Mouse (Mus musculus) midbrain, embryonic 14.5 days (tissue): Measurements from ENCODE around the gene Ncor2. TPM values are rescaled to one million over a fixed set of nuclear protein-coding genes. Genes with fewer than 3 reads are reported as not detected.

Experiments
- ATAC-seq: fragments of 200-750 bp; cut with Nextera tagmentation; 2 replicates; pipeline ENCODE4 v1.8.0; 2017; ENCODE audit warnings: moderate number of reproducible peaks, moderate library complexity; ENCODE audit not compliant: low FRiP score, low TSS enrichment
- DNase-seq: peaks from one replicate; pipeline ENCODE4 v3.0.0-alpha.2; 2015
- H3K27ac ChIP-seq: fragments of 300-500 bp; sonication (generic); replicated peaks from 2 replicates; pipeline ENCODE4 v1.5.1; 2014; ENCODE audit warnings: mild to moderate bottlenecking, low read depth, low read length, moderate library complexity
- H3K27me3 ChIP-seq: fragments of 300-500 bp; sonication (generic); 2 replicates; pipeline ENCODE4 v1.6.1; 2014; ENCODE audit warnings: low read length, control low read depth, mixed read lengths; ENCODE audit not compliant: control insufficient read depth, insufficient read depth
- H3K36me3 ChIP-seq: fragments of 300-500 bp; sonication (generic); 2 replicates; pipeline ENCODE4 v1.6.1; 2014; ENCODE audit warnings: low read length, control low read depth; ENCODE audit not compliant: control insufficient read depth, insufficient read depth
- H3K4me1 ChIP-seq: fragments of 300-500 bp; sonication (generic); 2 replicates; pipeline ENCODE4 v1.6.1; 2014; ENCODE audit warnings: mild to moderate bottlenecking, antibody characterized with exemption, low read length, control low read depth; ENCODE audit not compliant: control insufficient read depth, insufficient read depth
- H3K4me2 ChIP-seq: fragments of 300-500 bp; sonication (generic); 2 replicates; pipeline ENCODE4 v1.6.1; 2014; ENCODE audit warnings: mild to moderate bottlenecking, low read length, moderate library complexity
- H3K4me3 ChIP-seq: fragments of 300-500 bp; sonication (generic); replicated peaks from 2 replicates; pipeline ENCODE4 v1.5.1; 2014; ENCODE audit warnings: low read depth, low read length
- H3K9ac ChIP-seq: fragments of 300-500 bp; sonication (generic); replicated peaks from 2 replicates; pipeline ENCODE4 v1.6.1; 2014; ENCODE audit warnings: mild to moderate bottlenecking, low read length, moderate library complexity
- H3K9me3 ChIP-seq: fragments of 300-500 bp; sonication (generic); 2 replicates; pipeline ENCODE4 v1.6.1; 2016; ENCODE audit warnings: low read length, control low read depth, mixed read lengths; ENCODE audit not compliant: control insufficient read depth
- WGBS: fragments of 180-500 bp; shearing (Covaris S2); extraction: QIAGEN DNeasy Blood & Tissue Kit; methylation state at CpG from one replicate; pipeline ENCODE4 v1.1.7; 2014; 5-methylcytosine and 5-hydroxymethylcytosine counted together
- polyA plus RNA-seq: library from polyadenylated mRNA; unstranded; fragments of >200 nt; fragmentation: Nextera tagmentation; extraction: Ambion mirVana; gene quantifications from 2 replicates; pipeline ENCODE4 v1.2.1, GENCODE M21; 2014

The Ncor2 gene
- polyA plus RNA-seq, 1 experiment from 2014 or later: 23.7 TPM

GRCm38 (mm10) chr5:125159293-125159692 is 19.7 kb downstream of the Ncor2 start:
- no peaks in the 10 kb centered on the region for H3K36me3 ChIP-seq
- no peaks in the 10 kb centered on the region for H3K9me3 ChIP-seq
- H3K27me3 ChIP-seq: no peaks in the 10 kb centered on the region
- peak; percentile 84 for DNase-seq
- H3K9ac ChIP-seq: peak overlapping the region; percentile 54; the same call in 1 of the 2 replicates
- H3K27ac ChIP-seq: peak overlapping the region; percentile 85
- peaks cover 87% of the 10 kb centered on the region for H3K4me1 ChIP-seq
- ATAC-seq: peak; percentile 60
- H3K4me3 ChIP-seq: no peak overlapping the region
- WGBS: 3% methylated on average over 12 of the region's 12 CpGs
- peak overlapping the region; percentile 40 for H3K4me2 ChIP-seq

- Histone ChIP-seq H3K4me1 (peaks cover 87% of the 10 kb centered on the region), H3K4me2 (peak overlapping the region; percentile 40), H3K36me3 (no peaks in the 10 kb centered on the region), H3K9ac (peak overlapping the region; percentile 54), H3K27ac (peak overlapping the region; percentile 85), H3K27me3 (no peaks in the 10 kb centered on the region), H3K4me3 (no peak overlapping the region), H3K9me3 (no peaks in the 10 kb centered on the region)
- 13% methylated on average over 21 of the region's 21 CpGs for WGBS
- ATAC-seq (peak; percentile 38), DNase-seq (peak; percentile 77)
Observed at GRCm38 (mm10) chr5:125158232-125158961, 20.6 kb downstream of the Ncor2 start.

- 0 out of 2 replicates have a peak overlapping the region, but pooled peaks have one; percentile 20 for H3K9ac ChIP-seq
- no peaks in the 10 kb centered on the region for H3K36me3 ChIP-seq
- DNase-seq (no peak), ATAC-seq (no peak)
- H3K27ac ChIP-seq: peak overlapping the region; percentile 85
- no peaks in the 10 kb centered on the region for H3K27me3 ChIP-seq
- H3K4me1 ChIP-seq: peaks cover 89% of the 10 kb centered on the region
- no peak overlapping the region for H3K4me2 ChIP-seq
- 56% methylated on average over 8 of the region's 8 CpGs for WGBS
- no peak overlapping the region for H3K4me3 ChIP-seq
- no peaks in the 10 kb centered on the region for H3K9me3 ChIP-seq
Observed at GRCm38 (mm10) chr5:125157375-125158033, 21.5 kb downstream of the Ncor2 start.

- H3K4me1 ChIP-seq: peaks cover 93% of the 10 kb centered on the region
- no peaks in the 10 kb centered on the region for H3K27me3 ChIP-seq
- WGBS: 72% methylated on average over 22 of the region's 22 CpGs
- no peaks in the 10 kb centered on the region for H3K36me3 ChIP-seq
- H3K9me3 ChIP-seq: no peaks in the 10 kb centered on the region
- H3K4me3 ChIP-seq: no peak overlapping the region
- no peak overlapping the region for H3K9ac ChIP-seq
- no peak overlapping the region for H3K4me2 ChIP-seq
- H3K27ac ChIP-seq: peak overlapping the region; percentile 85; the same call in 1 of the 2 replicates
- ATAC-seq: no peak
- no peak for DNase-seq
Observed at GRCm38 (mm10) chr5:125156418-125157205, 22.4 kb downstream of the Ncor2 start.

GRCm38 (mm10) chr5:125155451-125155850 is 23.6 kb downstream of the Ncor2 start:
- 84% methylated on average over 4 of the region's 4 CpGs for whole genome bisulfite sequencing

GRCm38 (mm10) chr5:125154989-125155388 is 24.0 kb downstream of the Ncor2 start:
- Histone ChIP-seq H3K4me3 (no peak overlapping the region), H3K36me3 (no peaks in the 10 kb centered on the region), H3K9me3 (no peaks in the 10 kb centered on the region), H3K27ac (peak overlapping the region; percentile 79), H3K4me2 (0 out of 2 replicates have a peak overlapping the region, but pooled peaks have one; percentile 0), H3K27me3 (no peaks in the 10 kb centered on the region), H3K4me1 (peaks cover 97% of the 10 kb centered on the region), H3K9ac (0 out of 2 replicates have a peak overlapping the region, but pooled peaks have one; percentile 9)
- DNase-seq: peak; percentile 73
- no peak for ATAC-seq
- 39% methylated on average over 5 of the region's 5 CpGs for WGBS

More at GRCm38 (mm10) chr5:125155451-125155850, 23.6 kb downstream of the Ncor2 start:
- no peak for ATAC-seq
- H3K4me1 ChIP-seq: peaks cover 100% of the 10 kb centered on the region
- H3K4me3 ChIP-seq: no peak overlapping the region
- DNase-seq: no peak
- no peak overlapping the region for H3K4me2 ChIP-seq
- peak overlapping the region; percentile 79 for H3K27ac ChIP-seq
- H3K36me3 ChIP-seq: no peaks in the 10 kb centered on the region
- H3K9ac ChIP-seq: no peak overlapping the region
- no peaks in the 10 kb centered on the region for H3K9me3 ChIP-seq
- H3K27me3 ChIP-seq: no peaks in the 10 kb centered on the region

GRCm38 (mm10) chr5:125154178-125154577 is 24.8 kb downstream of the Ncor2 start:
- ATAC-seq (no peak), DNase-seq (no peak)
- Histone ChIP-seq H3K9ac (no peak overlapping the region), H3K27me3 (no peaks in the 10 kb centered on the region), H3K36me3 (no peaks in the 10 kb centered on the region), H3K27ac (peak overlapping the region; percentile 79), H3K4me2 (no peak overlapping the region), H3K4me3 (no peak overlapping the region), H3K4me1 (peaks cover 93% of the 10 kb centered on the region), H3K9me3 (no peaks in the 10 kb centered on the region)
- 21% methylated on average over 5 of the region's 5 CpGs for WGBS

- DNase-seq (no peak), ATAC-seq (no peak)
- Histone ChIP-seq H3K4me2 (no peak overlapping the region), H3K27ac (peak overlapping the region; percentile 90; the same call in 1 of the 2 replicates), H3K9me3 (no peaks in the 10 kb centered on the region), H3K4me1 (peaks cover 90% of the 10 kb centered on the region), H3K4me3 (no peak overlapping the region), H3K36me3 (no peaks in the 10 kb centered on the region), H3K27me3 (no peaks in the 10 kb centered on the region), H3K9ac (no peak overlapping the region)
- 88% methylated on average over 11 of the region's 11 CpGs for WGBS
Observed at GRCm38 (mm10) chr5:125153201-125153816, 25.7 kb downstream of the Ncor2 start.
